Mouse (Mus musculus) left cerebral cortex, postnatal 36 days (tissue): ENCODE data around the gene Pex5l. TPM values are rescaled to one million over a fixed set of nuclear protein-coding genes. Genes with fewer than 3 reads are reported as not detected.

Source experiments
- DNase-seq, 2 experiments: peaks; one replicate each; pipeline ENCODE4 v3.0.0; 2021 to 2022; ENCODE audit warnings: low spot score in 2 of 2, mixed read lengths in 1 of 2
- intact Hi-C: fragments of 180-260 bp; cut with DNase I; formaldehyde crosslinking; loops from one replicate; pipeline ENCODE4 v1.15.1; 2025
- total RNA-seq, 2 experiments: library from RNA; stranded (reverse); gene quantifications; 2 replicates each; pipeline ENCODE4 v1.2.3; 2021

Pex5l gene
- 100 to 1,000 TPM; 225 to 247 TPM for total RNA-seq

- intact Hi-C loops = loop anchor here (5.0 to 10.0 kb wide), 4 partner anchors 101 to 649 kb away; no protein-coding TSS in a partner anchor
- peak; percentile 82 to 83 for DNase-seq
Observed at GRCm38 (mm10) chr3:33142901-33143461, at the start of gene Pex5l. Gene Pex5l (minus strand): TSS chr3:33143247.

GRCm38 (mm10) chr3:33165186-33165585 lies 22.1 kb upstream of the Pex5l start:
- no peak for DNase-seq
- intact Hi-C loops = no loop called here

GRCm38 (mm10) chr3:33163821-33164220 lies 20.8 kb upstream of the Pex5l start:
- no peak for DNase-seq
- intact Hi-C loops = no loop called here

GRCm38 (mm10) chr3:33143592-33143991 lies 545 bp upstream of the Pex5l start:
- DNase-seq = no peak
- intact Hi-C loops = loop anchor here (5.0 to 10.0 kb wide), 4 partner anchors 101 to 649 kb away; no protein-coding TSS in a partner anchor

GRCm38 (mm10) chr3:33142398-33142797 lies 649 bp downstream of the Pex5l start:
- intact Hi-C loops = loop anchor here (5.0 to 10.0 kb wide), 4 partner anchors 100 to 650 kb away; no protein-coding TSS in a partner anchor

GRCm38 (mm10) chr3:33129944-33130343 lies 13.1 kb downstream of the Pex5l start:
- intact Hi-C loops = no loop called here
- DNase-seq = no peak

More at GRCm38 (mm10) chr3:33142398-33142797, 649 bp downstream of the Pex5l start:
- peak; percentile 27 to 55 for DNase-seq

- intact Hi-C loops = no loop called here
- no peak for DNase-seq
Observed at GRCm38 (mm10) chr3:33124796-33125195, 18.3 kb downstream of the Pex5l start.

GRCm38 (mm10) chr3:33105785-33106184 lies 37.3 kb downstream of the Pex5l start:
- intact Hi-C loops = no loop called here

GRCm38 (mm10) chr3:33103501-33103900 lies 39.5 kb downstream of the Pex5l start:
- intact Hi-C loops = no loop called here
- no peak for DNase-seq

More at GRCm38 (mm10) chr3:33105785-33106184, 37.3 kb downstream of the Pex5l start:
- no peak for DNase-seq

- intact Hi-C loops = no loop called here
- DNase-seq = no peak
Observed at GRCm38 (mm10) chr3:33098550-33099295, 44.3 kb downstream of the Pex5l start.

GRCm38 (mm10) chr3:33093646-33094045 lies 49.4 kb downstream of the Pex5l start:
- intact Hi-C loops = no loop called here
- DNase-seq = no peak

- no peak for DNase-seq
- intact Hi-C loops = no loop called here
Observed at GRCm38 (mm10) chr3:33090001-33090400, 53.0 kb downstream of the Pex5l start.

- no peak for DNase-seq
- intact Hi-C loops = no loop called here
Observed at GRCm38 (mm10) chr3:33089470-33089869, 53.6 kb downstream of the Pex5l start.

GRCm38 (mm10) chr3:33088276-33088675 lies 54.8 kb downstream of the Pex5l start:
- intact Hi-C loops = no loop called here
- no peak for DNase-seq

GRCm38 (mm10) chr3:33082806-33083338 lies 60.2 kb downstream of the Pex5l start:
- intact Hi-C loops = no loop called here
- peak; percentile 50 to 66 for DNase-seq

GRCm38 (mm10) chr3:33081793-33082192 lies 61.3 kb downstream of the Pex5l start:
- no peak for DNase-seq
- intact Hi-C loops = no loop called here

- intact Hi-C loops = no loop called here
- DNase-seq = no peak
Observed at GRCm38 (mm10) chr3:33079658-33080057, 63.4 kb downstream of the Pex5l start.

- DNase-seq = no peak
- intact Hi-C loops = no loop called here
Observed at GRCm38 (mm10) chr3:33079171-33079570, 63.9 kb downstream of the Pex5l start.

GRCm38 (mm10) chr3:33075696-33076095 lies 67.4 kb downstream of the Pex5l start:
- intact Hi-C loops = no loop called here

GRCm38 (mm10) chr3:33074266-33074981 lies 68.6 kb downstream of the Pex5l start:
- intact Hi-C loops = no loop called here
- no peak for DNase-seq

More at GRCm38 (mm10) chr3:33075696-33076095, 67.4 kb downstream of the Pex5l start:
- no peak for DNase-seq
